Mouse (Mus musculus): ENCODE measurements around the gene Ano4.

DNA sequence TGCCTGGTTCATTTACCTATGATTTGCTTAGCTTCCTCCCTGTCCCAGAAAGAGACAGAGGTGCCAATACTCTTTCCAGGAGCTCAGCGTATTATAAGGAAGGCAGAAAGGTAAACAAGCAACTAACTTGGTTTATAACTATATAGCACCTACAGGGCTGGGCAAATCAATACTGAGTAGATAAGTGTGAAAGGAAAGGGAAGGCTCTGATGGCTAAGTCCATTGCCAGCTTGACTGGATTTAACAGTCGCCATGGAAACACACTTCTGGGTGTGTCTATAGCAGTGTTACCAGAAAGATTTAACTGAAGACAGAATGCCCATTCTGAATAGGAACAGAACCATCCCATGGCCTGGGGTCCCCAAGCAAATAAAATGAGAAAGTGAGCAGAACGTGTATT, 149.5 kb downstream of the Ano4 start:
- no peak for TF ChIP-seq CTCF (conservative IDR thresholded peaks at IDR 0.05 in 1 of 2, IDR thresholded peaks at IDR 0.05 in 1 of 2; ENCODE audit: low read depth in 2 of 2, low read length in 2 of 2)
- no peak for TF ChIP-seq SIN3A (IDR thresholded peaks at IDR 0.05; ENCODE audit: low read length)
- no peak for TF ChIP-seq RCOR1 (conservative IDR thresholded peaks at IDR 0.05; ENCODE audit: low read depth, low read length)
- no peak for TF ChIP-seq EP300 (IDR thresholded peaks at IDR 0.05; ENCODE audit: low read length)
- TF ChIP-seq MEF2A (IDR thresholded peaks at IDR 0.05; ENCODE audit: borderline replicate concordance, low read depth, low read length), result no peak
- TF ChIP-seq POLR2A (IDR thresholded peaks at IDR 0.05; ENCODE audit: low read depth, low read length), result no peak
- no peak for TF ChIP-seq MAX (IDR thresholded peaks at IDR 0.05; ENCODE audit: low read length)
- no peak for TF ChIP-seq ZMIZ1 (IDR thresholded peaks at IDR 0.05; ENCODE audit: low read depth, low read length)
- no peak for TF ChIP-seq ETS1 (conservative IDR thresholded peaks at IDR 0.05; ENCODE audit: low read depth, low read length)
- TF ChIP-seq USF1 (IDR thresholded peaks at IDR 0.05; ENCODE audit: low read depth, low read length), result no peak
- TF ChIP-seq POLR2AphosphoS2 (IDR thresholded peaks at IDR 0.05; ENCODE audit: low read depth, low read length), result no peak
- TF ChIP-seq MAZ (IDR thresholded peaks at IDR 0.05; ENCODE audit: low read depth, low read length), result no peak
- no peak for TF ChIP-seq UBTF (IDR thresholded peaks at IDR 0.05; ENCODE audit: low read depth, low read length)

Data from CH12.LX (cell line).